Mouse (Mus musculus): ENCODE data around the gene Cd300ld5.
A peak's percentile ranks its signal among the peaks of the same experiment; 100 is the strongest.
"Not testable (repeated sequence)": the region's sequence is repeated elsewhere in the genome, so short reads cannot be mapped to it uniquely, and the experiment has no call there.

Gene Cd300ld5

DNA sequence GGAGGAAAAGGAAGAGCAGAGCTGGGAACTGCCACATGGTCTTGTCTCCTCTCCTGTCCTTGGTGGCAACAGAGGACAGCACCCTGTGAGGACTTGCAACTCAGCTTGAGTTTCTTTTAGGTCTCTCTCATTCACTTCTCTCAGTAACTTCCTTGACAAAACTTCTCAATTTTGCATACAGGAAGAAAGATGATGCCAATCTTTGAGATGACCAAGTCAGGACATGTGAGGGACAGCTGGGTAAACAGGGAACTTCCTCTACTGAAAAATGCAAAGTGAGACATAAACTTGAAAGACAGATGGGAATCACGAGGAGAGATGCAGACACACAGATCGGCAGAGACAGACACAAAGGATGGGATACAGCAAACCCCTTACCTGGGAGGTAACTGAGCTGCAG lies 10.7 kb upstream of the Cd300ld5 start, which contains the start of gene Cd300ld3:
TSS of gene Cd300ld3 (minus strand) at position 151 of the 400 bp plus-strand sequence.
- no peak for ATAC-seq (ENCODE audit: low TSS enrichment)

DNA sequence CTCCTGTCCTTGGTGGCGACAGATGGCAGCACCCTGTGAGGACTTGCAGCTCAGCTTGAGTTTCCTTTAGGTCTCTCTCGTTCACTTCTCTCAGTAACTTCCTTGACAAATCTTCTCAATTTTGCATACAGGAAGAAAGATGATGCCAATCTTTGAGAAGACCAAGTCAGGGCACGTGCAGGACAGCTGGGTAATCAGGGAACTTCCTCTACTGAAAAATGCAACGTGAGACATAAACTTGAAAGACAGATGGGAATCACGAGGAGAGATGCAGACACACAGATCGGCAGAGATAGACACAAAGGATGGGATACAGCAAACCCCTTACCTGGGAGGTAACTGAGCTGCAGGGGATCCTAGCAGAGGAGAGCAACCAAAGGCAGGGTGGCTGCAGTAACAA lies 10.7 kb downstream of the Cd300ld5 start, which contains the start of gene Cd300ld4:
TSS of gene Cd300ld4 (minus strand) at position 101 of the 400 bp plus-strand sequence.
- ATAC-seq (ENCODE audit: low TSS enrichment), result not testable (repeated sequence)

DNA sequence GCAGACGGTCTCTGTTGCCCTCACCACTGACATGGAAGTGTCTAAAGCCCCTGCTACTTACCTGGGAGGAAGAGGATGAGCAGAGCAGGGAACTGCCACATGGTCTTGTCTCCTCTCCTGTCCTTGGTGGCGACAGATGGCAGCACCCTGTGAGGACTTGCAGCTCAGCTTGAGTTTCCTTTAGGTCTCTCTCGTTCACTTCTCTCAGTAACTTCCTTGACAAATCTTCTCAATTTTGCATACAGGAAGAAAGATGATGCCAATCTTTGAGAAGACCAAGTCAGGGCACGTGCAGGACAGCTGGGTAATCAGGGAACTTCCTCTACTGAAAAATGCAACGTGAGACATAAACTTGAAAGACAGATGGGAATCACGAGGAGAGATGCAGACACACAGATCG lies 21.5 kb downstream of the Cd300ld5 start, which contains the start of gene Cd300ld2:
TSS of gene Cd300ld2 (minus strand) at position 101 of the 400 bp plus-strand sequence.
- not testable (repeated sequence) for ATAC-seq (ENCODE audit: low TSS enrichment)

DNA sequence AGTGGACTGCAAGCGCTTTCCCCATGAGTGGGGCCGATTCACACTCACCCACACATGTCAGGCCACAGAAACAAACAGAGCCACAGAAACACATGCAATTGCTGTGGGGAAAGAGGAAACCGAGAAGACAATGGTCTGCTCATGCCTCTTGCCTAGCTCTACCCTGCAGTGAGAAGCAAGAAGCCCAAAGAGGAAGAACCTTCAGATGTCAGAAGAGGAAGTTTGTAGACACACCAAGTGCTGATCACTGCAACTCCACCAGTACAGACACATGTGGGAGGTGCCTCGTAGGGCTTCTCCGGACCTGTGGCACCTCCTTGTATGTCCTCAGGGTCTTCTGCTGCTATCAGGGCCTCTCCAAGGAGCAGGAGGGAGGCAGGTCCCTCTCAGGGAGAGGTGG lies 33.5 kb downstream of the Cd300ld5 start:
- ATAC-seq (ENCODE audit: low TSS enrichment), result no peak

DNA sequence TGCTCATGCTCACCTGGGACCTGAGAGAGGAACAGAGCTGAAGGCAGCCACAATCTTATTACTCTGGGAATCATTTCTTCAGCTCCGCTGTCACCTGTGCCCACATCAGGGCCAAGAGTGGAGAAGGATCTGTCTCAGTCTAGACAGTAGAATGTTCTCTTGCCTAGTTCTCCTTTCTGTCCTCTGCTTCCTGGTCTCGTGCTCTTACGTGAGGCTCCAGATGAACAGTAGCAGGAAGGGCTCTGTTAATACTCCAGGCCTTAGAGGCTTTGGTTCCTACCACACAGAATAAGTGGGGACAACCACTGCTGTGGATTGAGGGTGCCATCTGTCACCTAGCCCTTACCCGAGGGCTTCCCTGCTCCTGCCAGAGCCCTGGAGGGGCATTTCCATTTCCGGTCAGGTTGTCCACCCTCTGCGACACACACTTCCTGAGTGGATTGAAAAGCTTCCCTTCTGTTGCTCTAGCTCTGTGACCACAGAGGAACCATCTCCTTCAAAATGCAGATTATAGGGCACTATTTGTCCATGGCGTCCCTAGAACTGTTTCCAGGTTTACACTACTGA lies 36.0 kb downstream of the Cd300ld5 start, which contains the start of gene Cd300c2:
TSS of gene Cd300c2 (minus strand) at position 407 of the 567 bp plus-strand sequence.
- ATAC-seq (ENCODE audit: low TSS enrichment), result no peak

DNA sequence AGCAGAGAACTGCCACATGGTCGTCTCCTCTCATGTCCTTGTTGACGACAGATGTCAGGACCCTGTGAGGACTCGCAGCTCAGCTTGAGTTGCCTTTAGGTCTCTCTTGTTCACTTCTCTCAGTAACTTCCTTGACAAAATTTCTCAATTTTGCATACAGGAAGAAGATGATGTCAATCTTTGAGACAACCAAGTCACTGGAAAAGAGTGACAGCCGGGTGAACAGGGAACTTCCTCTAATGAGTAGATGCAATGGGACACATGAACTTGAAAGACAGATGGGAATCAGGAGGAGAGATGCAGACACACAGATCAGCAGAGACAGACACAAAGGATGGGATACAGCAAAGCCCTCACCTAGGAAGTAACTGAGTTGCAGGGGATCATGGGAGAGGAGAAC lies 47.8 kb downstream of the Cd300ld5 start, which contains the start of gene Cd300ld:
TSS of gene Cd300ld (minus strand) at position 130 of the 400 bp plus-strand sequence.
- ATAC-seq (ENCODE audit: low TSS enrichment), result no peak

DNA sequence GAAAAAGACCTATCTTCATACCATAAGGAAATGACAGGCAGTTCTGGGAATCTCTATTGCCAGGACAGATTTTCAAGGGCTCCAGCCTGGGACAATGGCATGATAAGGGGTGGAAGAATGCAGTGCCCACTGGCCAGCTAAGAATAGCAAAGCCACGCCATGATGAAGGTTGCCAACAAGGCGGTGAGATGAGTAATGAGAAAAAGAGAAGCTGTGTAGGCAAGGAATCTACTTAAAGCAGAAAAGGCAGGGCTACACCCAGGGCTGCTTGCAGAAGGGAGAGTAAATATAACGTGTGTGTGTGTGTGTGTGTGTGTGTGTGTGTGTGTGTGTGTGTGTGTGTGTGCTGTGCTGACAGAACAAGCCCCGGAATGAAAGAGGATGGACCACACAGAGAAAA lies 55.7 kb downstream of the Cd300ld5 start:
- peak; percentile 73; the same call in 1 of the 2 replicates for ATAC-seq (ENCODE audit: low TSS enrichment)
